Mouse (Mus musculus) embryonic facial prominence, embryonic 14.5 days (tissue): ENCODE data around the gene Prlhr. TPM values are rescaled to one million over a fixed set of nuclear protein-coding genes. Genes with fewer than 3 reads are reported as not detected.

Experiments used
- ATAC-seq: fragments of 200-750 bp; cut with Nextera tagmentation; 2 replicates; pipeline ENCODE4 v1.8.0; 2017; ENCODE audit warnings: low read depth, moderate number of reproducible peaks, moderate TSS enrichment
- DNase-seq: peaks from one replicate; pipeline ENCODE4 v3.0.0-alpha.2; 2015; ENCODE audit warnings: low spot score
- H3K27ac ChIP-seq: fragments of 300-500 bp; sonication (generic); replicated peaks from 2 replicates; pipeline ENCODE4 v1.5.1; 2014; ENCODE audit warnings: low read depth, mild to moderate bottlenecking, low read length, moderate library complexity
- H3K27me3 ChIP-seq: fragments of 300-500 bp; sonication (generic); replicated peaks from 2 replicates; pipeline ENCODE4 v1.6.1; 2014; ENCODE audit warnings: low read length; ENCODE audit not compliant: control insufficient read depth, insufficient read depth
- H3K36me3 ChIP-seq: fragments of 300-500 bp; sonication (generic); 2 replicates; pipeline ENCODE4 v1.6.1; 2014; ENCODE audit warnings: low read length, mixed read lengths; ENCODE audit not compliant: control insufficient read depth, insufficient read depth
- H3K4me1 ChIP-seq: fragments of 300-500 bp; sonication (generic); 2 replicates; pipeline ENCODE4 v1.6.1; 2014; ENCODE audit warnings: antibody characterized with exemption, low read length; ENCODE audit not compliant: control insufficient read depth, insufficient read depth
- H3K4me2 ChIP-seq: fragments of 300-500 bp; sonication (generic); 2 replicates; pipeline ENCODE4 v1.6.1; 2014; ENCODE audit warnings: low read depth, mild to moderate bottlenecking, low read length, moderate library complexity, mixed read lengths
- H3K4me3 ChIP-seq: fragments of 300-500 bp; sonication (generic); 2 replicates; pipeline ENCODE4 v1.5.1; 2014; ENCODE audit warnings: low read depth, mild to moderate bottlenecking, low read length
- H3K9ac ChIP-seq: fragments of 300-500 bp; sonication (generic); 2 replicates; pipeline ENCODE4 v1.6.1; 2014; ENCODE audit warnings: low read depth, mild to moderate bottlenecking, low read length, moderate library complexity, mixed read lengths
- H3K9me3 ChIP-seq: fragments of 300-500 bp; sonication (generic); 2 replicates; pipeline ENCODE4 v1.6.1; 2016; ENCODE audit warnings: low read length; ENCODE audit not compliant: control insufficient read depth
- WGBS: fragments of 180-500 bp; shearing (Covaris S2); extraction: QIAGEN DNeasy Blood & Tissue Kit; methylation state at CpG from one replicate; pipeline ENCODE4 v1.1.7; 2014; 5-methylcytosine and 5-hydroxymethylcytosine counted together
- polyA plus RNA-seq: library from polyadenylated mRNA; unstranded; fragments of >200 nt; fragmentation: Nextera tagmentation; extraction: Ambion mirVana; gene quantifications from 2 replicates; pipeline ENCODE4 v1.2.1, GENCODE M21; 2014

The Prlhr gene
- polyA plus RNA-seq, 1 experiment from 2014 or later = not detected

DNA sequence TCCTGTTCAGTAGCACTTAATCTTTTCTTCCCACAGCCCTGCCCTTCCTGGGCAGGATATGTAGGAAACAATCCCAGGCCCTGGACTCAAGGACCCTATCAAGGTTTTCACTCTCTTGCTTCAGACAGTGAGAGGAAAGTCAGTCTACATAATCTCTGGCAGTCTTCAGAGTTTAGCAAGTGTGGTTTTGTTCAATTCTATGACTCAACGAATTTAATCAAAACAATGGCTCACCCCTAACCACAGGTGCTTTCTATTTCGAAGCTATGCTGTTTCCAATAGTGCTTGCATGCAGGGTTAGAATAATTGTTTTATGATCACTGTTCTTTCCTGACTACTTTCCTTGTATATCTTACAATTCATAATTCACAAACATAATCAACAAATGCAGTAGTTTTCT lies 9.7 kb upstream of the Prlhr start:
- no peak for ATAC-seq
- Histone ChIP-seq H3K27me3 (no peaks in the 10 kb centered on the region), H3K27ac (no peak overlapping the region), H3K4me2 (no peak overlapping the region), H3K36me3 (no peaks in the 10 kb centered on the region), H3K4me1 (no peaks in the 10 kb centered on the region), H3K9me3 (no peaks in the 10 kb centered on the region), H3K9ac (no peak overlapping the region), H3K4me3 (no peak overlapping the region)
- no peak for DNase-seq
- 44% methylated on average over 2 of the region's 2 CpGs for WGBS

DNA sequence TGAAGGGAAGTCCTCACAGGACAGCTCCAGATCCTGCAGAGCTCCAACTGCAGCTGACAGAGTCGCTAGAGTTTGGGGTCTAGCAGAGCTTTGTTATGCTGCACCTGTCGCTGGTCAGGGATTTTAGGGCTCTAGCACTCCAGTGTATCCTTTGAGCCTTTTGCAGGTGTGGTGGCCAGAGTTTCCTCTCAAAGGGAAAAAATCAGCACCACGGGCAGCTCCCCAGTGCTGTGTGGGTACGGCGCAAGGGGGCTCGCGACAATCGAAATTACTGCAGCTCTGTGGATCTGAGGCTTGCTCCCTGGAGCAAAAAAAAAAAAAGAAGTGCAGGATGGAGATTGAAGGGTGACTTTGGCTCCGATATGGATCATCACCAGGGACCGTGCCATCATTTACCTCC lies 742 bp upstream of the Prlhr start:
- Histone ChIP-seq H3K9me3 (no peaks in the 10 kb centered on the region), H3K4me2 (no peak overlapping the region), H3K36me3 (no peaks in the 10 kb centered on the region), H3K9ac (no peak overlapping the region), H3K4me1 (0 out of 2 replicates have a peak, but pooled peaks cover 2% of the 10 kb centered on the region), H3K4me3 (no peak overlapping the region), H3K27me3 (peaks cover 45% of the 10 kb centered on the region), H3K27ac (no peak overlapping the region)
- 1% methylated on average over 10 of the region's 10 CpGs for WGBS
- ATAC-seq = no peak
- peak; percentile 78 for DNase-seq

DNA sequence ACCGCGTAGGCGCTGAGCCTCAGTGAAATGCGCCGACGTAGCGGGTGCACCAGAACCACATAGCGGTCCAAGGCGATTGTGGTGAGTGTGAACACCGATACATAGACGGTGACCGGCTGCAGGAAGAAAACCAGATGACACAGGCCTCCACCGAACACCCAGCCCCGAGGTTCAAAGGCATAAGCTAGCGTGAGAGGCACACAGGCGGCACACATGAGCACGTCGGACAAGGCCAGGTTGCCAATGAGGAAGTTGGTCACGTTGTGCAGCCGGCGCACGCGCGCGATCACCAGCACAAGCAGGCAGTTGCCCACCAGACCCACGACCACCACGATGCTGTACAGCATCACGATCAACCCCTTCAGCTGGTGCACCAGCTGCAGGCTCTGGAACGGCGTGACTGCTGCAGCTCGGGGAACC lies 506 bp downstream of the Prlhr start:
- H3K9ac ChIP-seq = no peak overlapping the region
- no peaks in the 10 kb centered on the region for H3K9me3 ChIP-seq
- no peak overlapping the region for H3K27ac ChIP-seq
- no peaks in the 10 kb centered on the region for H3K36me3 ChIP-seq
- DNase-seq (no peak), ATAC-seq (0 out of 2 replicates have a peak, but pooled peaks have one; percentile 7)
- 14% methylated on average over 31 of the region's 31 CpGs for WGBS
- 0 out of 2 replicates have a peak, but pooled peaks cover 2% of the 10 kb centered on the region for H3K4me1 ChIP-seq
- peak overlapping the region; percentile 27 for H3K4me3 ChIP-seq
- peaks cover 45% of the 10 kb centered on the region for H3K27me3 ChIP-seq
- H3K4me2 ChIP-seq = peak overlapping the region; percentile 49

DNA sequence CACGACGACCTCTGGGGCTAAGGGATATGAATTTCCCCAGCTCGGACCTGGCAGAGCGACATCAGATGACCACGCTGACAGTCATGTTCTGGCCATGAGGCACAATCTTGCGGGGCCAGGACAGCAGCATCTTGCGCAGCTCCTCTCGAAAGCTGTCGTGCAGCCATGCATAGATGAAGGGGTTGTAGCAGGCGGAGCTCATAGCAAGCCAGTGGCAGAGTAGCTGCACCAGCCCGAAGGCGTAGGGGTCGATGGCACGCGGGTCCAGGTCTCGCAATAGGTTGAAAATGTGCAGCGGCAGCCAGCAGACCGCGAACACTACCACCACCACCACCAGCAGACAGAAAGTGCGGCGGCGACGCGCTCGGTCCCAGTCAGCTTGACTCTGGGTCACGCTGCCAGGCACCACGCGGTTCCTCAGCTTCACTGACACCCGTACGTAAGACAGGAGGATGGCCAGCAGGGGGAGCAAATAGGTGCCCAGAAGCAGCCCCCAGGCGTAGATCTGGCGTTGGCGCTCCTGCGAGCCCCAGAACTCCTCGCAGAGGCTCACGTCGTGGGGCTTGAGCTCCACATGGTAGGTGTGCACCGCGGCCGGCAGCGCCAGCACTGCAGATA lies 1.0 kb downstream of the Prlhr start:
- Histone ChIP-seq H3K9ac (no peak overlapping the region), H3K27ac (no peak overlapping the region), H3K27me3 (peaks cover 45% of the 10 kb centered on the region), H3K4me2 (peak overlapping the region; percentile 49), H3K4me1 (0 out of 2 replicates have a peak, but pooled peaks cover 2% of the 10 kb centered on the region), H3K36me3 (no peaks in the 10 kb centered on the region), H3K9me3 (no peaks in the 10 kb centered on the region), H3K4me3 (peak overlapping the region; percentile 27)
- ATAC-seq (peak; percentile 84), DNase-seq (peak; percentile 80)
- WGBS = 3% methylated on average over 36 of the region's 41 CpGs

GRCm38 (mm10) chr19:60465726-60466125 lies 2.4 kb downstream of the Prlhr start:
- Histone ChIP-seq H3K9me3 (no peaks in the 10 kb centered on the region), H3K4me2 (no peak overlapping the region), H3K27me3 (peaks cover 50% of the 10 kb centered on the region), H3K9ac (no peak overlapping the region), H3K27ac (no peak overlapping the region), H3K36me3 (no peaks in the 10 kb centered on the region), H3K4me1 (0 out of 2 replicates have a peak, but pooled peaks cover 2% of the 10 kb centered on the region), H3K4me3 (no peak overlapping the region)
- ATAC-seq (no peak), DNase-seq (no peak)
- 60% methylated on average over 2 of the region's 2 CpGs for WGBS

DNA sequence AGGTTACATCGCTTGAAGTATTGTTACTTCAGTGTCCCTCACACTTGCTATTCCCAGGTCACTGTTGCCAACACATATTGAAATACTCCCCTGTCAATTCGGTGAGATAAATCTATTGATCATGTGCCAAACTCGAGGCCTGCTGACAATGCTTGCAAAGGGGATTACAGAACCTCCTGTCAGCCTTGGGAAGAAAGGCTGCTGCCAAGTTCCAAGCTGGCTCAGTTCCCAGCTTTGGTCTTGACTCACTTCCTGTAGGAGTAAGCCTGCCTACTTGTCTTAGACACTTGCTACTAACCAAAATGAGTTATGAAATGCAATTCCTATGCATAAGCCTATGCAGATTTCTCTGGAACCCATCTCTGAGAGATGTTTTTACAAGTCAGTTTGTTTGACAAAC lies 4.2 kb downstream of the Prlhr start:
- 0 out of 2 replicates have a peak, but pooled peaks cover 2% of the 10 kb centered on the region for H3K4me1 ChIP-seq
- peak; percentile 60 for ATAC-seq
- peak; percentile 93 for DNase-seq
- H3K4me2 ChIP-seq = no peak overlapping the region
- H3K4me3 ChIP-seq = no peak overlapping the region
- H3K9ac ChIP-seq = no peak overlapping the region
- H3K27me3 ChIP-seq = peaks cover 40% of the 10 kb centered on the region
- no peaks in the 10 kb centered on the region for H3K36me3 ChIP-seq
- no peak overlapping the region for H3K27ac ChIP-seq
- WGBS = 26% methylated on average over 3 of the region's 3 CpGs
- no peaks in the 10 kb centered on the region for H3K9me3 ChIP-seq

DNA sequence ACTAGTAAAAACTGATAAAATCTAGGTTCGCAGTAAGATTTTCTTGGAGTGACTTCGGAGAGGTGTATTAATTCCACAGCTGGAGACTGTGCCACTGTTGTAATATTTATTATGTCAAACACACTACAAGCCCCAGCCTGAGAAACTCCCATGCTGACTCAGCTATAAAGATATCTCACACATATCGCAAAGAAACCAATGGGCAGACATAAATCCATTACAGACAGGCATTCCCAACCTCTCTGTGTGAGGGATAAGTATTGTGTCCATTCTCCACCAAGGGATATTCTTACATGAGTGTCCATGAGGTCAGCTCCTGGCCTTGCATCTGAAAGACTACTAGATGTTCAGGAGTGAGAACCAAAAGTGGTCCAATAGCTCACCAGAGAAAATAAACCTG lies 4.7 kb downstream of the Prlhr start:
- 81% methylated on average over 3 of the region's 3 CpGs for WGBS

DNA sequence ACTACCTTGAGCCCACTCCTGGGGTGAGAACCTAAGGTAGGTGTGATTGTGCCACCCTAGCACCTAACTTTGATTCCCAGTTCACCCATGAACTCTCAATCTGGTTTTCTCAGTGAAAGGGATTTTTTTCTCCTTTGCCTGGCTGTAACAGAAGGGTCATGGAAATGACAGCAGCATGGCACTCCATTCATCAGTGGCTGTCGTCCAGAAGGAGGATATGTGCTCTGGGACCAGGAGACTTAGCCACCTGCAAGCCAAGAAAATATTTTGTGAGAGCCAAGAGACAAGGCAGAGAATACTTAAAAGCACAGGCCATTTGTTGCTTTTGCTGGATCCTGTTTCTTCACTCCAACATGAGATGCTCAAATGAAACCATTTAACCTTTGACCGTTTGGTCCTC lies 6.6 kb downstream of the Prlhr start:
- Histone ChIP-seq H3K9ac (no peak overlapping the region), H3K4me2 (no peak overlapping the region), H3K9me3 (no peaks in the 10 kb centered on the region), H3K4me3 (no peak overlapping the region), H3K27me3 (peaks cover 16% of the 10 kb centered on the region), H3K36me3 (no peaks in the 10 kb centered on the region), H3K27ac (no peak overlapping the region), H3K4me1 (0 out of 2 replicates have a peak, but pooled peaks cover 2% of the 10 kb centered on the region)
- DNase-seq (no peak), ATAC-seq (no peak)
- 34% methylated on average over 2 of the region's 2 CpGs for WGBS

More for the DNA sequence above, 4.7 kb downstream of the Prlhr start:
- no peaks in the 10 kb centered on the region for H3K9me3 ChIP-seq
- H3K4me3 ChIP-seq = no peak overlapping the region
- H3K4me1 ChIP-seq = 0 out of 2 replicates have a peak, but pooled peaks cover 2% of the 10 kb centered on the region
- H3K36me3 ChIP-seq = no peaks in the 10 kb centered on the region
- ATAC-seq (no peak), DNase-seq (no peak)
- no peak overlapping the region for H3K27ac ChIP-seq
- peaks cover 35% of the 10 kb centered on the region for H3K27me3 ChIP-seq
- H3K4me2 ChIP-seq = no peak overlapping the region
- H3K9ac ChIP-seq = no peak overlapping the region

GRCm38 (mm10) chr19:60459680-60460079 lies 8.4 kb downstream of the Prlhr start:
- no peak overlapping the region for H3K27ac ChIP-seq
- H3K27me3 ChIP-seq = 0 out of 2 replicates have a peak, but pooled peaks cover 4% of the 10 kb centered on the region
- H3K4me3 ChIP-seq = no peak overlapping the region
- H3K9ac ChIP-seq = no peak overlapping the region
- no peak overlapping the region for H3K4me2 ChIP-seq
- ATAC-seq = no peak
- DNase-seq = peak; percentile 19
- no peaks in the 10 kb centered on the region for H3K9me3 ChIP-seq
- H3K36me3 ChIP-seq = no peaks in the 10 kb centered on the region
- 52% methylated on average over 3 of the region's 3 CpGs for WGBS
- 0 out of 2 replicates have a peak, but pooled peaks cover 2% of the 10 kb centered on the region for H3K4me1 ChIP-seq
